Mouse (Mus musculus) ES-E14 (cell line): ENCODE results near the gene Ift140. TPM values are rescaled to one million over a fixed set of nuclear protein-coding genes. Genes with fewer than 3 reads are reported as not detected.

Experiments
- DNase-seq: peaks from one replicate; pipeline ENCODE4 v3.0.0-alpha.2; 2013; ENCODE audit warnings: low read depth, low spot score
- H3K27ac ChIP-seq: 2 replicates; pipeline ENCODE4 v1.5.1; 2012; ENCODE audit warnings: low read depth, mild to moderate bottlenecking, low read length, moderate library complexity, mixed read lengths; ENCODE audit not compliant: poor library complexity, insufficient read depth, severe bottlenecking
- H3K36me3 ChIP-seq: 2 replicates; pipeline ENCODE4 v1.6.1; 2012; ENCODE audit warnings: mild to moderate bottlenecking, low read length, moderate library complexity, mixed read lengths; ENCODE audit not compliant: control insufficient read depth, poor library complexity, insufficient read depth, severe bottlenecking
- H3K4me1 ChIP-seq, 2 experiments: fragments of 150-350 bp in 1 of 2; sonication (generic) in 1 of 2; 2 replicates each; pipeline ENCODE4 v1.6.1; 2012; ENCODE audit warnings: low read length in 2 of 2, mild to moderate bottlenecking in 1 of 2, mixed read lengths in 1 of 2; ENCODE audit not compliant: control insufficient read depth in 2 of 2, insufficient read depth in 2 of 2, poor library complexity in 1 of 2
- H3K4me3 ChIP-seq, 2 experiments: fragments of 150-350 bp in 1 of 2; sonication (generic) in 1 of 2; 2 replicates each; pipeline ENCODE4 v1.5.1; 2012; ENCODE audit warnings: low read length in 2 of 2, low read depth in 1 of 2, mild to moderate bottlenecking in 1 of 2, mixed read lengths in 1 of 2; ENCODE audit not compliant: insufficient read depth in 1 of 2, poor library complexity in 1 of 2, severe bottlenecking in 1 of 2
- H3K9ac ChIP-seq: 2 replicates; pipeline ENCODE4 v1.6.1; 2012; ENCODE audit warnings: low read depth, mild to moderate bottlenecking, low read length, mixed read lengths; ENCODE audit not compliant: poor library complexity, insufficient read depth, severe bottlenecking
- H3K9me3 ChIP-seq: fragments of 150-350 bp; sonication (generic); 2 replicates; pipeline ENCODE4 v1.6.1; 2012; ENCODE audit warnings: low read depth, mild to moderate bottlenecking, low read length; ENCODE audit not compliant: control insufficient read depth, insufficient read depth
- CHD2 ChIP-seq: IDR thresholded peaks from 2 replicates; pipeline ENCODE4 v1.6.1; 2014; ENCODE audit warnings: mild to moderate bottlenecking, low read depth, low read length, inconsistent platforms
- HCFC1 ChIP-seq: IDR thresholded peaks from 2 replicates; pipeline ENCODE4 v1.6.1; 2012; ENCODE audit warnings: low read length, inconsistent platforms, borderline replicate concordance; ENCODE audit not compliant: insufficient read depth
- MAFK ChIP-seq: IDR thresholded peaks from 2 replicates; pipeline ENCODE4 v1.6.1; 2014; ENCODE audit warnings: mild to moderate bottlenecking, low read depth, low read length, inconsistent platforms; ENCODE audit not compliant: insufficient read depth
- ZC3H11A ChIP-seq: IDR thresholded peaks from 2 replicates; pipeline ENCODE4 v1.6.1; 2012; ENCODE audit warnings: low read depth, mild to moderate bottlenecking, inconsistent platforms, low read length, borderline replicate concordance
- ZNF384 ChIP-seq: IDR thresholded peaks from 2 replicates; pipeline ENCODE4 v1.6.1; 2012; ENCODE audit warnings: low read depth, low read length, inconsistent platforms
- in situ Hi-C, 2 experiments: fragments of 600-800 bp; cut with MboI; formaldehyde crosslinking; loops; one replicate each; pipeline ENCODE4 v1.15.1; 2025; ENCODE audit warnings: low sequenced_read_pairs in 2 of 2, inconsistent platforms in 1 of 2; ENCODE audit not compliant: unreplicated experiment in 2 of 2
- total RNA-seq: library from RNA; depleted of rRNA; stranded (reverse); fragments of 300-350 nt; gene quantifications from 2 replicates; pipeline ENCODE4 v1.2.3, GENCODE M21; 2012

The Ift140 gene
- total RNA-seq, 1 experiment, result 8.1 TPM

DNA sequence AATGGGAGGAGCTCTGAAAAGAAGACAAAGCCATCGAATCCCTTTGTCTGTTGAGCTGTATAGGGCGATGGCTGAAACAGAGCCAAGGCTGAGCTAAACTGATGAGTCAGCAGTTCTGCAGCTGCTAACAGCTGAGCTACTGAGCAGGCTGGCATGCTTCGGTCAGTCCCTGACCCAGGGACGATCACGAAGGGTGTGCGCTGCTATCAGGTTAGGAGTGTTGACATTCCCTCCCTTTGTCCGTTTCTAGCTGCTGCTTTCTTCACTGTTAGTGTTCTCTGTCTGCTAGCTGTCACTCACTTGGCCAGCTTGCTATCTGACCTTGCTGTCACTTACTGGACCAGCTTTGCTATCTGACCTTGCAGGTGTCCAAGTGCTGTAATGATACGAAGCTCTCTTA is 111.2 kb downstream of the Ift140 start:
- H3K4me3 ChIP-seq, result no peak overlapping the region
- TF ChIP-seq MAFK (peak; percentile 100), ZNF384 (0 out of 2 replicates have a peak, but pooled peaks have one; percentile 20), HCFC1 (no peak)
- in situ Hi-C loops, result no loop called here
- no peaks in the 10 kb centered on the region for H3K9me3 ChIP-seq
- H3K36me3 ChIP-seq, result no peaks in the 10 kb centered on the region
- no peak overlapping the region for H3K9ac ChIP-seq
- no peak overlapping the region for H3K27ac ChIP-seq
- peak; percentile 36 for DNase-seq
- peaks cover 0 to 2% of the 10 kb centered on the region in 2 experiments; a peak in 1 of 4 replicates for H3K4me1 ChIP-seq

DNA sequence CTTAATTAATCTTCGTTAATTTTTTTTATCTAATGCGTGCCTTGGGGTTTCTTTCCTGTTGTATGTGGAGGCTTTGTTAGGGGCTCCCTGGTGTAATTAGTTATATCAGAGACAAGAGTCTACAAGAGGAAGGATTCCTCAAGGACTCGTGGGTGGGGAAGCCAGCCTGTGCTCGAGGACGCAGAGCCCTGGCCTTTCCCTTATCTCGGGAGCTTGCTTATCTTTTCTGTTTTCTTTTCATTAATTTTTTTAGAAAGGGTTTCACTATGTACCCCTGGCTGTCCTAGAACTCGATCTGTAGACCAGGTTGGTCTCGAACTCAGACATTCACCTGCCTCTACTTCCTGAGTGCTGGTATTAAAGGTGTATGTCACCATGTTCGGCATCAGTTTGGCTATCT is 111.8 kb downstream of the Ift140 start:
- no peak for TF ChIP-seq ZC3H11A
- TF ChIP-seq HCFC1, result no peak
- Histone ChIP-seq H3K9me3 (no peaks in the 10 kb centered on the region), H3K9ac (no peak overlapping the region), H3K27ac (no peak overlapping the region), H3K4me1 (peaks cover 0 to 2% of the 10 kb centered on the region in 2 experiments; a peak in 1 of 4 replicates), H3K36me3 (no peaks in the 10 kb centered on the region), H3K4me3 (no peak overlapping the region)
- DNase-seq, result no peak
- in situ Hi-C loops, result no loop called here

DNA sequence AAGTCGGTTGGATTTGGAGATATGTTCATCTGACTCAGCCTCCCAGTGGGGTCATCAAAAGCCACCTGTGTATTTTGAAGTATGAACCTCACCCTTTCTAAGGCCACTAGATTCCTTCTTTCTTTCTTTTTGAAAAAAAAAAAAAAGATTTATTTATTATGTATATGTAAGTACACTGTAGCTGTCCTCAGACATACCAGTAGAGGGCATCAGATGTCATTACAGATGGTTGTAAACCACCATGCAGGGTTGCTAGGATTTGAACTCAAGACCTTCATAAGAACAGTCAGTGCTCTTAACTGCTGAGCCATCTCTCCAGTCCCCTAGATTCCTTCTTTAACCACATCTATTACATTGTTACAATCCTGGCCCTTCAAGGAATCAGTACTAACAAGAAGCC is 114.2 kb downstream of the Ift140 start:
- in situ Hi-C loops, result no loop called here
- no peaks in the 10 kb centered on the region for H3K9me3 ChIP-seq
- no peaks in the 10 kb centered on the region for H3K36me3 ChIP-seq
- H3K9ac ChIP-seq, result no peak overlapping the region
- no peak for TF ChIP-seq MAFK
- TF ChIP-seq CHD2, result no peak
- no peak for TF ChIP-seq ZC3H11A
- TF ChIP-seq HCFC1, result no peak
- no peak for TF ChIP-seq ZNF384
- no peak overlapping the region for H3K4me3 ChIP-seq
- DNase-seq, result no peak
- peaks cover 0 to 2% of the 10 kb centered on the region in 2 experiments; a peak in 1 of 4 replicates for H3K4me1 ChIP-seq
- no peak overlapping the region for H3K27ac ChIP-seq

DNA sequence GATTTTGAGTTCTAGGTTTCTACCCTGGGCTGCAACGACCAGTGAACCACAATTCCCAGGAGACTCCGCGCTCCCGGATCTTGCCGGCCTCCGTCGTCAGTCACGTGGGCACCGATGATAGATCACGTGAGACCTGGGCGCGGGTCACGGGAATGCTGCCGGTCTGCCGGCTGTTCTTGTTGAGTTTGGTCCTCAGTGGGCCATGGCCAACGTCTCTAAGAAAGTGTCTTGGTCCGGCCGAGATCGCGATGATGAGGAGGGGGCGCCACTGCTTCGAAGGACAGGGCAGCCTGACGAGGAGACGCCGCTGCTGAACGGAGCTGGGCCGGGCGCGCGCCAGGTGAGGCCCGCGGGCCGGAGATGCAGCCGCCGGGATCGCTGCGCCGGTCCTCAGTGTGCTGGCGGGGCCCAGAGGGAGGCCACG is 117.4 kb downstream of the Ift140 start, which contains the start of gene Clcn7:
Clcn7 (plus strand) TSS at position 117 of the 424 bp plus-strand sequence.
- in situ Hi-C loops, result no loop called here
- Histone ChIP-seq H3K27ac (no peak within 1 kb of the TSS), H3K4me3 (peak within 1 kb of the TSS; percentile 84 to 100), H3K9me3 (no peaks in the 10 kb centered on the region), H3K4me1 (no peaks in the 10 kb centered on the region), H3K9ac (peak within 1 kb of the TSS; percentile 98), H3K36me3 (peaks cover 4% of the 10 kb centered on the region; the same call in 1 of the 2 replicates)
- no peak for TF ChIP-seq ZC3H11A
- peak; percentile 98 for TF ChIP-seq HCFC1
- DNase-seq, result peak; percentile 80

DNA sequence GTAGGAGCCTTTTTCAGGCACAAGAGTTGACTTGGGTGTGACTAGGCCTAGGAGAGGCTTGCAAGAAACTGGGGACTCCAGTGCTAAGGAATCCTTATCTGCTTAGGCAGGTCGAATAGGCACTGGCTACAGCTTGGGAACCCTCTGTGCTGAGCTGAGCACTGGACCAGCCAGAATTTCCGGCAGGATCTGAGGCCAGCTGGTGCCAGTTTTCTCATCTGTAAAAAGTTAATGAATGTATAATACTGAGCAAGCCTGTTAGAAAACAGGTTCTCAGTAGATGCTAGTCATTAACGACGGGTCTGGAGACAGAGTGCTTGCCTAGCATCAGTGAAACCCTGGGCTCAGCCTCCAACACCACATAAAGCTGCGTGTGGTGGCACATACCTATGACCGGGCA is 119.7 kb downstream of the Ift140 start:
- no peak overlapping the region for H3K9ac ChIP-seq
- peaks cover 7% of the 10 kb centered on the region; the same call in 1 of the 2 replicates for H3K36me3 ChIP-seq
- DNase-seq, result no peak
- no peak overlapping the region for H3K27ac ChIP-seq
- in situ Hi-C loops, result no loop called here
- TF ChIP-seq HCFC1 (no peak), MAFK (no peak), CHD2 (no peak), ZC3H11A (no peak), ZNF384 (no peak)
- H3K4me1 ChIP-seq, result no peaks in the 10 kb centered on the region
- H3K9me3 ChIP-seq, result no peaks in the 10 kb centered on the region
- H3K4me3 ChIP-seq, result no peak overlapping the region
